Mouse (Mus musculus): ENCODE measurements around the gene Acap1. TPM values are rescaled to one million over a fixed set of nuclear protein-coding genes. Genes with fewer than 3 reads are reported as not detected.
"Not testable (repeated sequence)": the region's sequence is repeated elsewhere in the genome, so short reads cannot be mapped to it uniquely, and the experiment has no call there.

Gene Acap1
- polyA plus RNA-seq, 1 experiment from 2014 or later = 8.1 TPM

- peak overlapping the region; percentile 100 for H3K9ac ChIP-seq
- under 1% methylated on average over 17 of the region's 17 CpGs for WGBS (ENCODE audit: insufficient replicate concordance)
- peak overlapping the region; percentile 92 for H3K4me2 ChIP-seq
- H3K4me1 ChIP-seq = peaks cover 74% of the 10 kb centered on the region
- peak; percentile 58 for ATAC-seq
- H3K27me3 ChIP-seq (replicated peaks) = no peaks in the 10 kb centered on the region
- H3K4me3 ChIP-seq = peak overlapping the region; percentile 86
- peak overlapping the region; percentile 99 for H3K27ac ChIP-seq
- H3K9me3 ChIP-seq (replicated peaks) = no peaks in the 10 kb centered on the region
- H3K36me3 ChIP-seq = peaks cover 52% of the 10 kb centered on the region
Observed at GRCm38 (mm10) chr11:69919661-69920265, 24.4 kb upstream of the Acap1 start.

DNA sequence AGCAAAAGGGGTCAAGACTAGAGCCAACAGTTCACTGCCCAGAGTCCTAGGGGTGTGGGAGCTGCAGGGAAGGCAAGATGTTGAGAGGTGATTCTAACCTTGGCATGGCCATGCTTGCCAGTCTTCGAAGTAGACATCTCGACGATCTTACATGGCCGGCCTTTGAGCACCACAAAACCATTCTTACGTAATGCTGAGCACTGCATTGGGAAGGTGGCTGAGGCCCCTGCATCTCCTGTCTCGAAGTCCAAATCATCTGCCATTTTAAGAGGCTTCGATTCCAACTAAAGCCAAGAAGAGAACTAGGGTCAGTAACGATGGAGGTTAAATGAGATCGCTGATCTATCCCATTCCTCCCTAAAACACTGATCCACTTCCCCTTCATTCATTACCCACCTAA lies 23.7 kb upstream of the Acap1 start:
- peak overlapping the region; percentile 100 for H3K9ac ChIP-seq

GRCm38 (mm10) chr11:69918118-69918517 lies 22.8 kb upstream of the Acap1 start:
- Histone ChIP-seq H3K27ac (peak overlapping the region; percentile 99), H3K36me3 (peaks cover 59% of the 10 kb centered on the region), H3K9ac (peak overlapping the region; percentile 100), H3K4me2 (peak overlapping the region; percentile 92), H3K4me3 (peak overlapping the region; percentile 86), H3K4me1 (peaks cover 67% of the 10 kb centered on the region), H3K27me3 (replicated peaks) (no peaks in the 10 kb centered on the region), H3K9me3 (replicated peaks) (no peaks in the 10 kb centered on the region)
- WGBS (ENCODE audit: insufficient replicate concordance) = 68% methylated on average over 5 of the region's 5 CpGs
- ATAC-seq = no peak

More for the DNA sequence above, 23.7 kb upstream of the Acap1 start:
- WGBS (ENCODE audit: insufficient replicate concordance) = 51% methylated on average over 9 of the region's 9 CpGs
- Histone ChIP-seq H3K9me3 (replicated peaks) (no peaks in the 10 kb centered on the region), H3K27me3 (replicated peaks) (no peaks in the 10 kb centered on the region), H3K4me2 (peak overlapping the region; percentile 92), H3K27ac (peak overlapping the region; percentile 99), H3K4me1 (peaks cover 71% of the 10 kb centered on the region), H3K36me3 (peaks cover 56% of the 10 kb centered on the region), H3K4me3 (peak overlapping the region; percentile 86)
- no peak for ATAC-seq

- no peaks in the 10 kb centered on the region for H3K9me3 ChIP-seq (replicated peaks)
- WGBS (ENCODE audit: insufficient replicate concordance) = 66% methylated on average over 8 of the region's 8 CpGs
- peak overlapping the region; percentile 99 for H3K27ac ChIP-seq
- H3K36me3 ChIP-seq = peaks cover 66% of the 10 kb centered on the region
- peak overlapping the region; percentile 92 for H3K4me2 ChIP-seq
- peaks cover 67% of the 10 kb centered on the region for H3K4me1 ChIP-seq
- H3K4me3 ChIP-seq = peak overlapping the region; percentile 86
- H3K9ac ChIP-seq = peak overlapping the region; percentile 100
- no peaks in the 10 kb centered on the region for H3K27me3 ChIP-seq (replicated peaks)
- no peak for ATAC-seq
Observed at GRCm38 (mm10) chr11:69917379-69917948, 22.1 kb upstream of the Acap1 start.

GRCm38 (mm10) chr11:69916652-69917378 lies 21.5 kb upstream of the Acap1 start:
- Histone ChIP-seq H3K27ac (peak overlapping the region; percentile 99), H3K9ac (peak overlapping the region; percentile 100), H3K4me2 (peak overlapping the region; percentile 92), H3K4me1 (peaks cover 62% of the 10 kb centered on the region), H3K36me3 (peaks cover 72% of the 10 kb centered on the region), H3K4me3 (peak overlapping the region; percentile 86)
- not testable (repeated sequence) for H3K9me3 ChIP-seq (replicated peaks); ATAC-seq; H3K27me3 ChIP-seq (replicated peaks)
- WGBS (ENCODE audit: insufficient replicate concordance) = 35% methylated on average over 7 of the region's 7 CpGs

DNA sequence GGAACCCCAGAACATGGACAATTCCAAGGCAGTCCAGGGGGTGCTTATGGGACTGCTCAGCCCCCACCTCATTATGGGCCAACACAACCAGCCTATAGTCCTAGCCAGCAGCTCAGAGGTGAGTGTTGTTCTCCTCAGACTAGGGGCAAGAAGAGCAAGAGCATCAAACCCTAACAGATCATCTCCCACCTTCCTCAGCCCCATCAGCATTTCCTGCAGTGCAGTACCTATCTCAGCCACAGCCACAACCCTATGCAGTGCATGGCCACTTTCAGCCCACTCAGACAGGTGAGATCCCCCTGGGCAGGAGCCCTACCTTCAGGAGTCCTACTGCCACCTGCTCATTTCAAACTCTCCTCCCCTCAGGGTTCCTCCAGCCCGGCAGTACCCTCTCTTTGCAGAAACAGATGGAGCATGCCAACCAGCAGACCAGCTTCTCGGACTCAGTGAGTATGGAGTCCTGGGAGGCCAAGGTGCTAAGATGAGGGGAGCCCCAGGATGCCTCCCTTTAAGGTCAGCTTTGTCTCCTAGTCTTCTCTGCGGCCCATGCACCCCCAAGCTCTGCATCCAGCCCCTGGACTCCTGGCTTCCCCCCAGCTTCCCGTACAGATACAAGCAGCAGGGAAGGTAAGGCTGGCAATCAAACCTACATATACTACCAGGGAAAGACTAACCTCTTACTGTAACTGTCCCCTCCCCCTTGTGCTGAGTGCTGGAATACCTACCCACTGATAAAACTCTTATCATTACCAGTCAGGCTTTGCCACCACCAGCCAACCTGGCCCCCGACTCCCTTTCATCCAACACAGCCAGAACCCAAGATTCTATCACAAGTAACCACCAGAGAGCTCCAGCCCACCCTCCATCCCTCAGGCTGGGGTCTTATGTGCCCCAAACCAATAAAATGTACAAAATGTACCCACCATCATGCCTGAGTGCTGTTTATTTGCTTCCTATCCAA lies 20.6 kb upstream of the Acap1 start:
- Histone ChIP-seq H3K4me3 (peak overlapping the region; percentile 86), H3K27ac (peak overlapping the region; percentile 99), H3K9ac (peak overlapping the region; percentile 100), H3K27me3 (replicated peaks) (no peaks in the 10 kb centered on the region), H3K4me2 (peak overlapping the region; percentile 92), H3K9me3 (replicated peaks) (no peaks in the 10 kb centered on the region), H3K4me1 (peaks cover 62% of the 10 kb centered on the region), H3K36me3 (peaks cover 81% of the 10 kb centered on the region)
- 27% methylated on average over 5 of the region's 5 CpGs for WGBS (ENCODE audit: insufficient replicate concordance)
- peak; percentile 72 for ATAC-seq

DNA sequence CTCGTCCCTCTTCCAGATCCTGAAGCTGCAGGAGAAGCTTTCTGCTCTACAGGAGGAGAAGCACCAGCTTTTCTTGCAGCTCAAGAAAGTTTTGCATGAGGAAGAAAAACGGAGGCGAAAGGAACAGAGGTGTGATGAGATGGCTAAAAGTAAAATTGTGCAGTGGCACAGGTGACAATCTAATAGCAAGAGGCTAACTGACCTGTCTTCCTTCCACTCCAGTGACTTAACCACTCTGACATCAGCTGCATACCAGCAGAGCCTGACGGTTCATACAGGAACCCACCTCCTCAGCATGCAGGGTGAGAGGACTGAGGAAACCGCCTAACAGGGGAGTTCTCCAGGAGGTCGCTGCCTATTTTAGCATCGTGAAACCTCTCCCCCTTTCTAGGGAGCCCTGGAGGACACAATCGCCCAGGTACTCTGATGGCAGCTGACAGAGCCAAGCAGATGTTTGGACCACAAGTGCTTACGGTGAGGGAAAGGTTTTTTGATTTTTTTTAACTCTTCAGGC lies 19.6 kb upstream of the Acap1 start:
- peak overlapping the region; percentile 99 for H3K27ac ChIP-seq
- no peaks in the 10 kb centered on the region for H3K27me3 ChIP-seq (replicated peaks)
- H3K36me3 ChIP-seq = peaks cover 88% of the 10 kb centered on the region
- H3K9ac ChIP-seq = peak overlapping the region; percentile 100
- peak overlapping the region; percentile 86 for H3K4me3 ChIP-seq
- no peaks in the 10 kb centered on the region for H3K9me3 ChIP-seq (replicated peaks)
- peak overlapping the region; percentile 92 for H3K4me2 ChIP-seq
- ATAC-seq = no peak
- peaks cover 62% of the 10 kb centered on the region for H3K4me1 ChIP-seq
- 22% methylated on average over 9 of the region's 9 CpGs for WGBS (ENCODE audit: insufficient replicate concordance)

DNA sequence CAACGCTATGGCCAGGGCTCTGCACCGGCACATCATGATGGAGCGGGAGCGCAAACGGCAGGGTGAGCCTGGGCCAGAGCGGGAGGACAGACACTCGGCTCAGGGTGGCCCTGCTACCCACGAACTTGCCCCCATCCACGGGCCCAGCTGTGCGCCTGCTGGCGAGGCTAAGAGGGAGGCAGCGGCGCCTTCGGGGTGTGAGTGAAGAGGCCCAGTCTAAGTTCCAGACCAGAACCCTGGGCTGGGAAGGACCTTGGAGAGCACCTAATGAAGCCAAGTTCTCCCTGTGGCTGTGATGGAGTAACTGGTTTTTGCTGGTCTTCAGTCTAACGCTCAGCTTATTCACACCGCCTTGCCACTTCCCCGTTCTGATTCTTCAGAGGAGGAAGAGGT lies 19.0 kb upstream of the Acap1 start:
- Histone ChIP-seq H3K36me3 (peaks cover 91% of the 10 kb centered on the region), H3K27ac (peak overlapping the region; percentile 99), H3K27me3 (replicated peaks) (no peaks in the 10 kb centered on the region), H3K4me1 (peaks cover 60% of the 10 kb centered on the region), H3K9ac (peak overlapping the region; percentile 100), H3K4me2 (peak overlapping the region; percentile 92), H3K4me3 (peak overlapping the region; percentile 86), H3K9me3 (replicated peaks) (no peaks in the 10 kb centered on the region)
- ATAC-seq = peak; percentile 19; the same call in 1 of the 2 replicates
- under 1% methylated on average over 17 of the region's 17 CpGs for WGBS (ENCODE audit: insufficient replicate concordance)

GRCm38 (mm10) chr11:69913554-69914371 lies 18.4 kb upstream of the Acap1 start, which contains the start of gene Gps2:
Gene Gps2, plus strand, starts transcription at chr11:69913888.
- peak within 1 kb of the TSS; percentile 99 for H3K27ac ChIP-seq
- no peaks in the 10 kb centered on the region for H3K27me3 ChIP-seq (replicated peaks)
- H3K4me1 ChIP-seq = peaks cover 54% of the 10 kb centered on the region
- H3K9ac ChIP-seq = peak within 1 kb of the TSS; percentile 100
- peak within 1 kb of the TSS; percentile 92 for H3K4me2 ChIP-seq
- ATAC-seq = peak; percentile 68
- H3K9me3 ChIP-seq (replicated peaks) = no peaks in the 10 kb centered on the region
- peak within 1 kb of the TSS; percentile 86 for H3K4me3 ChIP-seq
- WGBS (ENCODE audit: insufficient replicate concordance) = 1% methylated on average over 61 of the region's 61 CpGs
- H3K36me3 ChIP-seq = peaks cover 91% of the 10 kb centered on the region

DNA sequence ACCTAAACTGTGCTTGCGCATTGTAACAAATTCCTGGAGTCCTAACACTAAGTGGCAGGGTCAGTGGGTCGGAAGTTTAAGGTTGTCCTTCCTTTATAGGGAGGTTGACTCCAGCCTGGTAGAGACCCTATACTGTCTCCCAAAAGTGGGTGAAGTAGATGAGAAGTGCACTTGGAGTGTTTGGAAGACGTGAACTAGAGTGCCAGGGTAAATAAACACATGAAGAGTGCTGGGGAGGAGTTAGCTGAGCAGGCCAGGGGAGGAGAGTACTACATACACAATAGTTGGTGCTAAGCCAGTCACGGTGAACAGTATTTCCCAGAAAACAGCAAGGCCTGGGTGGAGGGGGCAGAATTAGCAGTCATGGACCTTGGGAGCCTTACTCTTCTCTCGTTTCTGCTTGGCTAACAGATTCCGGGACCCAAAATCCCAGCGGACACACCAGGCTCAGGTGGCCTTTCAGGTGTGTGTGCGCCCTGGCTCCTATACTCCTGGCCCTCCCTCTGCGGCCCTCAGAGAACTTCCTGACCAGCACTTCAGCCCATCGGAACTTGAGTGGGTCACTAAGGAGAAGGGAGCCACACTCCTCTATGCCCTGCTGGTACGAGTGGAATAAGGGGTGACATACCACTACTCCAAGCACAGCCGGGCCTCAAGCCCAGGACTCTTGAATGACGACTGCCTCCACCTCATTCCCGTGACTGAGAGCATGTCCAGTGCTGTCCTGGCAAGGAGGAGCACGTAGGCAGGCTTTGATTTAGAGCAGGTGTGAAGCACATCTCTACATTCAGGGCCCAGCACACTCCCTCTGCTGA lies 17.6 kb upstream of the Acap1 start:
- H3K4me1 ChIP-seq = peaks cover 46% of the 10 kb centered on the region
- peak overlapping the region; percentile 86 for H3K4me3 ChIP-seq
- 76% methylated on average over 15 of the region's 15 CpGs for WGBS (ENCODE audit: insufficient replicate concordance)
- peak overlapping the region; percentile 99 for H3K27ac ChIP-seq
- H3K4me2 ChIP-seq = peak overlapping the region; percentile 92
- no peak for ATAC-seq
- H3K9me3 ChIP-seq (replicated peaks) = no peaks in the 10 kb centered on the region
- no peaks in the 10 kb centered on the region for H3K27me3 ChIP-seq (replicated peaks)
- peak overlapping the region; percentile 100 for H3K9ac ChIP-seq
- H3K36me3 ChIP-seq = peaks cover 91% of the 10 kb centered on the region

Data from liver, embryonic 12.5 days (tissue).